Mouse (Mus musculus) mesoderm, embryonic 11.5 days (tissue): ENCODE measurements around the gene Sntb2.
A peak's percentile ranks its signal among the peaks of the same experiment; 100 is the strongest.

Experiments
- DNase-seq: peaks from one replicate; pipeline ENCODE4 v3.0.0-alpha.2; 2012; ENCODE audit warnings: low read depth, low spot score

Sntb2 gene

GRCm38 (mm10) chr8:106929921-106930320, 5.6 kb upstream of the Sntb2 start:
- DNase-seq, result no peak

- no peak for DNase-seq
Measured at GRCm38 (mm10) chr8:106932376-106933065, 3.0 kb upstream of the Sntb2 start.

- DNase-seq, result no peak
Measured at GRCm38 (mm10) chr8:106933506-106934143, 1.9 kb upstream of the Sntb2 start.

GRCm38 (mm10) chr8:106934226-106934977, 1.1 kb upstream of the Sntb2 start:
- DNase-seq, result no peak

- no peak for DNase-seq
Measured at GRCm38 (mm10) chr8:106935899-106936477, 438 bp downstream of the Sntb2 start.

GRCm38 (mm10) chr8:106936478-106937051, 1.0 kb downstream of the Sntb2 start:
- DNase-seq, result no peak

- DNase-seq, result no peak
Measured at GRCm38 (mm10) chr8:106937081-106937800, 1.7 kb downstream of the Sntb2 start.

- no peak for DNase-seq
Measured at GRCm38 (mm10) chr8:106941806-106942205, 6.3 kb downstream of the Sntb2 start.

GRCm38 (mm10) chr8:106943874-106944418, 8.4 kb downstream of the Sntb2 start:
- DNase-seq, result no peak

GRCm38 (mm10) chr8:106944756-106945155, 9.2 kb downstream of the Sntb2 start:
- DNase-seq, result no peak

- no peak for DNase-seq
Measured at GRCm38 (mm10) chr8:106948678-106949243, 13.2 kb downstream of the Sntb2 start.

- no peak for DNase-seq
Measured at GRCm38 (mm10) chr8:106951707-106952106, 16.2 kb downstream of the Sntb2 start.

- no peak for DNase-seq
Measured at GRCm38 (mm10) chr8:106953571-106953970, 18.0 kb downstream of the Sntb2 start.

- no peak for DNase-seq
Measured at GRCm38 (mm10) chr8:106957086-106957485, 21.5 kb downstream of the Sntb2 start.

- DNase-seq, result no peak
Measured at GRCm38 (mm10) chr8:106958212-106958611, 22.7 kb downstream of the Sntb2 start.

GRCm38 (mm10) chr8:106959626-106960025, 24.1 kb downstream of the Sntb2 start:
- no peak for DNase-seq

- no peak for DNase-seq
Measured at GRCm38 (mm10) chr8:106962322-106962721, 26.8 kb downstream of the Sntb2 start.

GRCm38 (mm10) chr8:106963365-106963764, 27.8 kb downstream of the Sntb2 start:
- peak; percentile 49 for DNase-seq

- DNase-seq, result no peak
Measured at GRCm38 (mm10) chr8:106964573-106964972, 29.0 kb downstream of the Sntb2 start.

- DNase-seq, result no peak
Measured at GRCm38 (mm10) chr8:106969964-106970363, 34.4 kb downstream of the Sntb2 start.

GRCm38 (mm10) chr8:106971916-106972315, 36.4 kb downstream of the Sntb2 start:
- no peak for DNase-seq
